Mouse (Mus musculus) kidney, embryonic 15.5 days (tissue): ENCODE results near the gene Guca2a. TPM values are rescaled to one million over a fixed set of nuclear protein-coding genes. Genes with fewer than 3 reads are reported as not detected.
A peak's percentile ranks its signal among the peaks of the same experiment; 100 is the strongest.

Source experiments
- ATAC-seq: fragments of 200-750 bp; cut with Nextera tagmentation; replicated peaks from 2 replicates; pipeline ENCODE4 v1.8.0; 2017; ENCODE audit warnings: moderate TSS enrichment; ENCODE audit not compliant: low FRiP score
- H3K27ac ChIP-seq: fragments of 300-500 bp; sonication (generic); 2 replicates; pipeline ENCODE4 v1.5.1; 2015; ENCODE audit warnings: mild to moderate bottlenecking, inconsistent platforms
- H3K27me3 ChIP-seq: fragments of 300-500 bp; sonication (generic); 2 replicates; pipeline ENCODE4 v1.6.1; 2015; ENCODE audit warnings: inconsistent platforms
- H3K36me3 ChIP-seq: fragments of 300-500 bp; sonication (generic); 2 replicates; pipeline ENCODE4 v1.6.1; 2015; ENCODE audit warnings: inconsistent platforms
- H3K4me1 ChIP-seq: fragments of 300-500 bp; sonication (generic); 2 replicates; pipeline ENCODE4 v1.6.1; 2015; ENCODE audit warnings: inconsistent platforms
- H3K4me2 ChIP-seq: fragments of 300-500 bp; sonication (generic); 2 replicates; pipeline ENCODE4 v1.6.1; 2015; ENCODE audit warnings: moderate library complexity, mild to moderate bottlenecking, inconsistent platforms
- H3K4me3 ChIP-seq: fragments of 300-500 bp; sonication (generic); replicated peaks from 2 replicates; pipeline ENCODE4 v1.5.1; 2015; ENCODE audit warnings: mild to moderate bottlenecking, inconsistent platforms
- H3K9ac ChIP-seq: fragments of 300-500 bp; sonication (generic); 2 replicates; pipeline ENCODE4 v1.6.1; 2015; ENCODE audit warnings: mild to moderate bottlenecking, inconsistent platforms
- H3K9me3 ChIP-seq: fragments of 300-500 bp; sonication (generic); replicated peaks from 2 replicates; pipeline ENCODE4 v1.6.1; 2016; ENCODE audit warnings: inconsistent platforms
- WGBS: fragments of 180-500 bp; shearing (Covaris S2); methylation state at CpG from one replicate; pipeline ENCODE4 v1.1.7; 2015; ENCODE audit warnings: mixed read lengths; 5-methylcytosine and 5-hydroxymethylcytosine counted together
- polyA plus RNA-seq: library from polyadenylated mRNA; unstranded; fragments of >200 nt; fragmentation: Nextera tagmentation; extraction: Ambion mirVana; gene quantifications from 2 replicates; pipeline ENCODE4 v1.2.1, GENCODE M21; 2015

The Guca2a gene
- polyA plus RNA-seq, 1 experiment from 2014 or later: 5.0 TPM

GRCm38 (mm10) chr4:119669356-119670209 lies 32.1 kb downstream of the Guca2a start:
- no peaks in the 10 kb centered on the region for H3K36me3 ChIP-seq
- H3K4me2 ChIP-seq: no peak overlapping the region
- H3K9ac ChIP-seq: no peak overlapping the region
- peak; percentile 13; the same call in 1 of the 2 replicates for ATAC-seq
- no peaks in the 10 kb centered on the region for H3K9me3 ChIP-seq
- H3K27me3 ChIP-seq: no peaks in the 10 kb centered on the region; the same call in 1 of the 2 replicates
- H3K27ac ChIP-seq: no peak overlapping the region
- H3K4me3 ChIP-seq: no peak overlapping the region
- H3K4me1 ChIP-seq: peaks cover 18% of the 10 kb centered on the region
- 64% methylated on average over 10 of the region's 10 CpGs for WGBS

- WGBS: 56% methylated on average over 7 of the region's 7 CpGs
- H3K27me3 ChIP-seq: no peaks in the 10 kb centered on the region; the same call in 1 of the 2 replicates
- H3K9ac ChIP-seq: no peak overlapping the region
These were observed 32.7 kb downstream of the Guca2a start for GRCm38 (mm10) chr4:119670210-119670555.

GRCm38 (mm10) chr4:119670736-119671135 lies 33.2 kb downstream of the Guca2a start:
- no peak for ATAC-seq
- WGBS: 88% methylated on average over 6 of the region's 6 CpGs
- H3K36me3 ChIP-seq: no peaks in the 10 kb centered on the region
- no peak overlapping the region for H3K4me3 ChIP-seq
- H3K4me1 ChIP-seq: peaks cover 15% of the 10 kb centered on the region
- H3K4me2 ChIP-seq: no peak overlapping the region
- H3K9ac ChIP-seq: no peak overlapping the region
- no peak overlapping the region for H3K27ac ChIP-seq
- H3K9me3 ChIP-seq: no peaks in the 10 kb centered on the region
- H3K27me3 ChIP-seq: no peaks in the 10 kb centered on the region; the same call in 1 of the 2 replicates

More at GRCm38 (mm10) chr4:119670210-119670555, 32.7 kb downstream of the Guca2a start:
- H3K4me3 ChIP-seq: no peak overlapping the region
- no peak for ATAC-seq
- no peaks in the 10 kb centered on the region for H3K9me3 ChIP-seq
- peaks cover 15% of the 10 kb centered on the region for H3K4me1 ChIP-seq
- H3K4me2 ChIP-seq: no peak overlapping the region
- no peak overlapping the region for H3K27ac ChIP-seq
- no peaks in the 10 kb centered on the region for H3K36me3 ChIP-seq

GRCm38 (mm10) chr4:119671164-119671563 lies 33.7 kb downstream of the Guca2a start:
- no peak overlapping the region for H3K4me2 ChIP-seq
- H3K9me3 ChIP-seq: no peaks in the 10 kb centered on the region
- H3K27ac ChIP-seq: no peak overlapping the region
- no peaks in the 10 kb centered on the region; the same call in 1 of the 2 replicates for H3K27me3 ChIP-seq
- peaks cover 12% of the 10 kb centered on the region for H3K4me1 ChIP-seq
- H3K9ac ChIP-seq: no peak overlapping the region
- H3K36me3 ChIP-seq: no peaks in the 10 kb centered on the region
- WGBS: 85% methylated on average over 9 of the region's 9 CpGs
- no peak for ATAC-seq
- H3K4me3 ChIP-seq: no peak overlapping the region

- ATAC-seq: no peak
- no peak overlapping the region for H3K4me2 ChIP-seq
- H3K4me3 ChIP-seq: no peak overlapping the region
- H3K4me1 ChIP-seq: peaks cover 13% of the 10 kb centered on the region
- no peak overlapping the region for H3K27ac ChIP-seq
- H3K9ac ChIP-seq: no peak overlapping the region
- no peaks in the 10 kb centered on the region for H3K9me3 ChIP-seq
- WGBS: 44% methylated on average over 5 of the region's 5 CpGs
- no peaks in the 10 kb centered on the region; the same call in 1 of the 2 replicates for H3K27me3 ChIP-seq
- no peaks in the 10 kb centered on the region for H3K36me3 ChIP-seq
These were observed 35.2 kb downstream of the Guca2a start for GRCm38 (mm10) chr4:119672685-119673084.

GRCm38 (mm10) chr4:119682596-119682995 lies 45.1 kb downstream of the Guca2a start:
- H3K9me3 ChIP-seq: no peaks in the 10 kb centered on the region
- no peaks in the 10 kb centered on the region for H3K27me3 ChIP-seq
- H3K9ac ChIP-seq: no peak overlapping the region
- H3K4me3 ChIP-seq: no peak overlapping the region
- WGBS: 44% methylated on average over 5 of the region's 5 CpGs
- no peaks in the 10 kb centered on the region for H3K4me1 ChIP-seq
- H3K36me3 ChIP-seq: no peaks in the 10 kb centered on the region
- H3K27ac ChIP-seq: no peak overlapping the region
- 0 out of 2 replicates have a peak, but pooled peaks have one; percentile 62 for ATAC-seq
- H3K4me2 ChIP-seq: no peak overlapping the region

GRCm38 (mm10) chr4:119685746-119686145 lies 48.2 kb downstream of the Guca2a start:
- no peak for ATAC-seq
- H3K27ac ChIP-seq: no peak overlapping the region
- no peak overlapping the region for H3K4me2 ChIP-seq
- H3K27me3 ChIP-seq: no peaks in the 10 kb centered on the region
- H3K4me3 ChIP-seq: no peak overlapping the region
- WGBS: 92% methylated on average over 2 of the region's 2 CpGs
- no peaks in the 10 kb centered on the region for H3K9me3 ChIP-seq
- H3K4me1 ChIP-seq: no peaks in the 10 kb centered on the region
- no peak overlapping the region for H3K9ac ChIP-seq
- H3K36me3 ChIP-seq: no peaks in the 10 kb centered on the region

Other genes starting within 250 kb of the Guca2a start
- 6.6 and 6.8 TPM in 2 replicates for gene Ccdc30, start 222.2 kb upstream of the Guca2a start, polyA plus RNA-seq
- 41.6 and 44.1 TPM in 2 replicates for gene Ppcs, start 215.3 kb upstream of the Guca2a start, polyA plus RNA-seq
- gene Zmynd12, start 214.9 kb upstream of the Guca2a start, polyA plus RNA-seq: 0.44 and 0.51 TPM in 2 replicates
- gene Rimkla, start 145.1 kb upstream of the Guca2a start, polyA plus RNA-seq: 1.9 and 2.4 TPM in 2 replicates
- 24.2 and 25.7 TPM in 2 replicates for gene Foxj3, start 100.7 kb upstream of the Guca2a start, polyA plus RNA-seq
- 3.9 and 5.9 TPM in 2 replicates for gene Frg2f1, start 98.2 kb upstream of the Guca2a start, polyA plus RNA-seq
- 2.8 and 3.1 TPM in 2 replicates for gene Guca2b, start 21.2 kb downstream of the Guca2a start, polyA plus RNA-seq
- 7.4 and 8.9 TPM in 2 replicates for gene Hivep3, start 96.1 kb downstream of the Guca2a start, polyA plus RNA-seq